Mouse (Mus musculus) adrenal gland, postnatal 4 days (tissue): ENCODE data around the gene Msh3. TPM values are rescaled to one million over a fixed set of nuclear protein-coding genes. Genes with fewer than 3 reads are reported as not detected.
"Not testable (repeated sequence)": the region's sequence is repeated elsewhere in the genome, so short reads cannot be mapped to it uniquely, and the experiment has no call there.

Experiments
- DNase-seq, 2 experiments: peaks; one replicate each; pipeline ENCODE4 v3.0.0; 2021 to 2022; ENCODE audit warnings: low spot score in 2 of 2, mixed read lengths in 2 of 2
- total RNA-seq, 2 experiments: library from RNA; stranded (reverse); gene quantifications; 2 replicates each; pipeline ENCODE4 v1.2.3; 2021

Msh3 gene
- total RNA-seq, 2 experiments from 2014 or later: 36.5 to 39.2 TPM

DNA sequence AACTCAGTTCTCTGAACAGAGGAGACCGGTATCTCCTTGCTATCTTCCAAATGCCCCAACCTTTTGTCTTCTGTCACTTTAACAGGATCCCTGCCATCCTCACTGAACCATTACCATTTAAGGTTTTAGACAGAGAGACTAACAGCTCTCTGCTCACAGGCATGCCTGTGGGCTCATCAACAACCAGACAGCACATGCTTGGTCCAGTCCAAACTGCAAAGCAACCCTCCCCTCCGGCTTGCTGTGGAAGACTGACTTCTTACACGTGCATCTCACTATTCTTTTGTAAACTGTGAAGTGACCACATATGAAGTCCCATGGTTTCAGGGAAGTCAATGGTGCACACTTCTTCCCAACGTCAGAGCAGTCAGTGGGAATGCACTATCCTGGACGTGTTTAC, 93.5 kb downstream of the Msh3 start:
- no peak for DNase-seq

- DNase-seq: no peak
Measured at GRCm38 (mm10) chr13:92255480-92255879, 99.3 kb downstream of the Msh3 start.

- DNase-seq: no peak
Measured at GRCm38 (mm10) chr13:92253850-92254249, 101.0 kb downstream of the Msh3 start.

DNA sequence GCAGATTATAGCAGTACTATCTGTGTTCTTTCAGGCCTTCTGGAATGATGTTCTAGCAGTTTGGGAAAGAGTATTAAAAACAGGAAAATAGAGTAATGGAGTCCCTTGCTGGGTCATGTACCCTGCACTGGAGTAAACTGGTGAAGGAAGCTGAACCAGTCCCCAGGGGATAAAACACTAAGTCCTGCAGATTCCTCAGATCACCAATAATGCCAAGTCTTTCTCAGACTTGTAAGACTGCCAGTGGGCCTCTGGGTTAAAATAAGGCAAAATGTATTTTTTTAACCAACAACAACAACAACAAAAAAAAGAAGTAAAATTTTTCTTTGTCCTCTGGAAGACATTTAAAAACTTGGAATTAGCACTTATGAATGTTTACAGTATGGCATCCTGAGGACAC, 102.5 kb downstream of the Msh3 start:
- DNase-seq: no peak

- DNase-seq: no peak
Measured at GRCm38 (mm10) chr13:92247576-92247975, 107.2 kb downstream of the Msh3 start.

- DNase-seq: no peak
Measured at GRCm38 (mm10) chr13:92246966-92247365, 107.8 kb downstream of the Msh3 start.

GRCm38 (mm10) chr13:92244731-92245130, 110.1 kb downstream of the Msh3 start:
- DNase-seq: no peak

DNA sequence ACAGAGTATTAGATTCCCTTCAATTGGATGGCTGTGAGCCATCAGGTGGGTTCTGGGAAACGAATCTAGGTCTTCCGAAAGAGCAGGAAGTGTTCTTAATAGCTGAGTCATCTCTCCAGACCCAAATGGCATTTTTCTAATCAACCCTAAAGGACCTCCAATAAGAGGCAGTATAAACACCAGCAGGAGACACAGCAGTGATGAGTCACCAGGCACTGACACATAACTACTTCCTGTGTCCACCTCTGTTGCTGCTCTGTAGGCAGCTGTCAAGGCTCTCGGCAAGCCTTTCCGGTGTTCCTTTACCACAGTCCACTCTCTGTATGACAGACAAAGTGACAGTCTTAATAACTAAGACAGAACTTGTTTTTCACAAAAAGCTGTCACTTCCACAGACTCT, 113.4 kb downstream of the Msh3 start:
- no peak for DNase-seq

GRCm38 (mm10) chr13:92237887-92238286, 116.9 kb downstream of the Msh3 start:
- DNase-seq: no peak

DNA sequence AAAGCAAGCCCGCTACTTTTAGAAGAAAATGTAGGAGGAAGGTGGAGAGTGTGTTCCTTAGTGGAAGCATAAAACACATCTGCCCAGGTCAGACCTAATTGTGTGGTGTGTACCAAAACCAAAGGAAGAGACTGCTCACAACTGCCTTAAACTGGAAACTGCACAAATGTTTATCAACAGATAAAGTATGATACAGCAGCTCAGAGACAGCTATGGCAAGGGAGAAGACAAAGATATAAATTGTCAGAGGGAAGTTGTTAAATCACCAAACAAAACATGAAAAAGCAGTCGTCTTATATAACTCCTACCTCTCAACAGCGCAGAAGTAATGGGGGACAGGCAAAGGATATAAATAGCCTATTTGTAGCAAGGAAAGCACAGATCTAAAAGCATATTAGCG, 117.8 kb downstream of the Msh3 start:
- no peak for DNase-seq

DNA sequence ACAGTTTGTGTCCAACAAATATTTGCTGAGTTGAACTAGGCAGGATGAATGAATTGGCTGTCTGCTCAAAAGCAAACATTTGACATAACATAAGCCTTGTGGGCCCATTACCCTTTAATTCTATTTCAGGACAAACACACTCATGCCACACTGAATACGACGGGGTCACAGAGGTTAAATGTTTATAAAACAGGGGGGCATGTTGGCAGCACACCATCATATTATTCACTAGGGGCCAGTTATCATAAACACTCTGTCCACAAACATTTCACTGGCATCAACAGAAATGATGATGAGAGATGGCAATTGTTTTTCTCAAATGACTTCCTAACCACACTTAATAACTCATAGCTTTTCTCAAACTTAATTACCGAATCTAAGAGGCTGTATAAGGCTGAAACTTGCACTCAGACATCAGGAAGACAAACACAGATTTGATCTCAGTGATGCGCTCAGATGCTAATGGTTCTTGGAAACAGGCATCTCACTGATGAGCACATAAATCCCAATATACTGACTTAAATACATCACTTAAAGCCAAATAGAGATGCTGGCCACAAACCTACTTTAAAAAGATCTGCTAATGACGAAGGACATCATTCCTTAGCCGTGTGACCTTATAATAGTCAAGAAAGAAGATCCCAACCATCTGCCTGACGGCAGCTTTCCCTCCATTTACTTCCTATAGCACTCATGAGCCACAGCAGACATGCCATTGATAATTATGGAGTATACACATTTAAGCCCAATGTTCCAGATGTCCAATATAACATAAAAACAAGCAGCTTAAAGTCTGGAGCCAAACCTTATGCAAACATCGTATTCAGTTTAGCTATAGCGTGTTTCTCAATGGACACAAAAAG, 122.5 kb downstream of the Msh3 start:
- DNase-seq: no peak

DNA sequence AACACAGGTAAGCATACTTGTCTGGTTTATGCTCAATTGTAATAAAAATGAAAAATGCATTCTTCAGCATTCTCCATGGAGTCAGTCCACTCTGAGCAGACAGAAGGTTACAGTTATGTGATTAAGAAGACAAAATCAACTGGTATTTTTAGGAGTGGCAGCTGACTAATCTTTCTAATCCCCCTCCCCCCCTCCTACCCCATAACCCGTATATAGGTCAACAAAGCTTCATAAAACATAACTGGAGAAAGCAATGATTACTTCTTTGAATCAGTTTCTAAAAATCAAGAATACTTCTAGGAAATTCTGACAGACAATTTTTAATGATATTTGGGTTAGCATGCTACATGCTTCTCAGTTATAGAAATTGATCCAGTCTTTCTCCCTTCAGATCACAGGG, 126.8 kb downstream of the Msh3 start:
- DNase-seq: no peak

GRCm38 (mm10) chr13:92223567-92223966, 131.2 kb downstream of the Msh3 start:
- DNase-seq: no peak

DNA sequence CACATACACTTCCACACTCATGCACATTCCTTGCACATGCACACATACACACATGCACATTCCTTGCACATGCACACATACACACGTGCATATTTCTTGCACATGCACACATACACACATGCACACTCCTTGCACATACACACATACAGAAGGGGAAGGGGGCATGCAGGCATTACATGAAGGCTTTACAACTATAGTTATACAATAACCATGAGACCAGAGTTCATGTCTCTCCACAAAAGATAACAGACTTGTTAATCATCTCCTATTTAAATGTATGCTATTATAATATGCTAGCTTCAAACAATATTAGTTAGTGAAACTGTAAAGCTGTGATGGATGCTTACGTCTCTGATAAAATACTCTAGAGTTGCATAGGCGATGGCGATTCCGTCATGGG, 132.0 kb downstream of the Msh3 start:
- no peak for DNase-seq

- no peak for DNase-seq
Measured at GRCm38 (mm10) chr13:92219774-92220173, 135.0 kb downstream of the Msh3 start.

- no peak for DNase-seq
Measured at GRCm38 (mm10) chr13:92217216-92217615, 137.6 kb downstream of the Msh3 start.

DNA sequence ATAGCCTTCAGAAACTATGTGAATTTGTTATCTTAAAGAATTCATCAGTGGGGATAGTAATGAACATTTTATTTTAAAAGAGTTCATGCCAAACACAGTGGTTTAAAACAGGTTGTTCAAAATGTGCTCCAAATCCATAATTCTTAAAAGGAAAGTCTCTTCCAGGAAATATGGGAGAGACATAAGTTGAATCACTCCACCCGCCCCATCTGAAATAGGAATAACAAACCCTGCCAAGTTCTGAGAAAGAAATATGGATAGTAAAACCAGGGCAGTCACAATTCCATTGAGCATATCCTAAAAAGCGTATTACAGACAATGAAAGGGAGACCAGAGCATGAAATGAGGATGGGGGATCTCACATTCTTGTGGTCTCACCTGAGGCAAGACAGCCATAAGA, 157.9 kb downstream of the Msh3 start:
- no peak for DNase-seq

GRCm38 (mm10) chr13:92193806-92194205, 161.0 kb downstream of the Msh3 start:
- not testable (repeated sequence) for DNase-seq

DNA sequence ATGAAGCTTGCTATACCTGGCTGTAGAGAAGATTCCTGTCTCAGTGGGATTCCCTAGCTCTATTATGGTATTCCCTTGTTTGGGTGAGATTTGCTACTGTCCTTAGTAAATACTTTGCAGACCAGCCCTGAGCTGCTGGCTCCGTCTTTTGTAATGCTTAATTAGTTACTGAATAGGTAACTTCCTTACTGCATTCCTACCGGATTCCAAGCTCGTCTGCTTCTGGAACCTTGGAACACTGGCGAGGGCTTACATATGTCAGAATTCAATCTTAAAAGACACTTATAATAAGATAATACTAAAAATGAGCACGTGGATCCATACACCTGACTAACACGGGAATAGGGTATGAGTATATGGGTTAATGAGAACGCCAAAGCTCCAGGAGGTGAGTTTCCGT, 182.1 kb downstream of the Msh3 start:
- DNase-seq: not testable (repeated sequence)
